Mouse (Mus musculus) testis, postnatal 10 days (tissue): Measurements from ENCODE around the gene Slc44a1.

Experiments used
- DNase-seq: peaks from one replicate; pipeline ENCODE4 v3.0.0; 2021; ENCODE audit warnings: low spot score

The Slc44a1 gene

GRCm38 (mm10) chr4:53469007-53469406 lies 28.8 kb downstream of the Slc44a1 start:
- no peak for DNase-seq

- no peak for DNase-seq
Observed at GRCm38 (mm10) chr4:53474109-53474508, 33.9 kb downstream of the Slc44a1 start.

GRCm38 (mm10) chr4:53475230-53475952 lies 35.2 kb downstream of the Slc44a1 start:
- DNase-seq: no peak

- DNase-seq: no peak
Observed at GRCm38 (mm10) chr4:53478644-53479043, 38.4 kb downstream of the Slc44a1 start.

GRCm38 (mm10) chr4:53487216-53488188 lies 47.3 kb downstream of the Slc44a1 start:
- DNase-seq: no peak

GRCm38 (mm10) chr4:53488803-53489202 lies 48.6 kb downstream of the Slc44a1 start:
- no peak for DNase-seq

- DNase-seq: no peak
Observed at GRCm38 (mm10) chr4:53490371-53490770, 50.2 kb downstream of the Slc44a1 start.

- no peak for DNase-seq
Observed at GRCm38 (mm10) chr4:53491269-53491668, 51.1 kb downstream of the Slc44a1 start.

- no peak for DNase-seq
Observed at GRCm38 (mm10) chr4:53495646-53496045, 55.4 kb downstream of the Slc44a1 start.

- no peak for DNase-seq
Observed at GRCm38 (mm10) chr4:53502764-53503163, 62.6 kb downstream of the Slc44a1 start.

GRCm38 (mm10) chr4:53512131-53512916 lies 72.1 kb downstream of the Slc44a1 start:
- no peak for DNase-seq

- no peak for DNase-seq
Observed at GRCm38 (mm10) chr4:53513276-53514081, 73.3 kb downstream of the Slc44a1 start.

- no peak for DNase-seq
Observed at GRCm38 (mm10) chr4:53516011-53516532, 75.9 kb downstream of the Slc44a1 start.

- no peak for DNase-seq
Observed at GRCm38 (mm10) chr4:53519429-53519828, 79.2 kb downstream of the Slc44a1 start.

- DNase-seq: no peak
Observed at GRCm38 (mm10) chr4:53521028-53521427, 80.8 kb downstream of the Slc44a1 start.

- DNase-seq: no peak
Observed at GRCm38 (mm10) chr4:53522655-53523054, 82.4 kb downstream of the Slc44a1 start.

- DNase-seq: no peak
Observed at GRCm38 (mm10) chr4:53525503-53525902, 85.3 kb downstream of the Slc44a1 start.

GRCm38 (mm10) chr4:53525994-53526393 lies 85.8 kb downstream of the Slc44a1 start:
- DNase-seq: no peak

- no peak for DNase-seq
Observed at GRCm38 (mm10) chr4:53526446-53526845, 86.2 kb downstream of the Slc44a1 start.

GRCm38 (mm10) chr4:53535795-53536194 lies 95.6 kb downstream of the Slc44a1 start:
- no peak for DNase-seq

- DNase-seq: no peak
Observed at GRCm38 (mm10) chr4:53537101-53537500, 96.9 kb downstream of the Slc44a1 start.
